Mouse (Mus musculus) E14TG2a.4 (cell line): ENCODE measurements around the gene Ctnnd2.

Source experiments
- H3K27me3 ChIP-seq: 2 replicates; pipeline ENCODE4 v1.6.1; 2014; ENCODE audit warnings: low read length, control low read depth; ENCODE audit not compliant: insufficient read depth
- H3K36me3 ChIP-seq: 2 replicates; pipeline ENCODE4 v1.6.1; 2014; ENCODE audit warnings: low read length, control low read depth; ENCODE audit not compliant: insufficient read depth
- H3K4me1 ChIP-seq: replicated peaks from 2 replicates; pipeline ENCODE4 v1.6.1; 2014; ENCODE audit warnings: low read depth, low read length, control low read depth
- H3K4me3 ChIP-seq: replicated peaks from 2 replicates; pipeline ENCODE4 v1.5.1; 2014; ENCODE audit warnings: mild to moderate bottlenecking, low read length
- H3K9me3 ChIP-seq: 2 replicates; pipeline ENCODE4 v1.6.1; 2014; ENCODE audit warnings: low read length, control low read depth
- CTCF ChIP-seq: conservative IDR thresholded peaks from 2 replicates; pipeline ENCODE4 v1.5.1; 2014; ENCODE audit warnings: low read length
- NANOG ChIP-seq: IDR thresholded peaks from 2 replicates; pipeline ENCODE4 v1.6.1; 2014; ENCODE audit warnings: borderline replicate concordance, low read length, mixed read lengths
- POU5F1 ChIP-seq: IDR thresholded peaks from 2 replicates; pipeline ENCODE4 v1.6.1; 2014; ENCODE audit warnings: low read length, borderline replicate concordance

Ctnnd2 gene

DNA sequence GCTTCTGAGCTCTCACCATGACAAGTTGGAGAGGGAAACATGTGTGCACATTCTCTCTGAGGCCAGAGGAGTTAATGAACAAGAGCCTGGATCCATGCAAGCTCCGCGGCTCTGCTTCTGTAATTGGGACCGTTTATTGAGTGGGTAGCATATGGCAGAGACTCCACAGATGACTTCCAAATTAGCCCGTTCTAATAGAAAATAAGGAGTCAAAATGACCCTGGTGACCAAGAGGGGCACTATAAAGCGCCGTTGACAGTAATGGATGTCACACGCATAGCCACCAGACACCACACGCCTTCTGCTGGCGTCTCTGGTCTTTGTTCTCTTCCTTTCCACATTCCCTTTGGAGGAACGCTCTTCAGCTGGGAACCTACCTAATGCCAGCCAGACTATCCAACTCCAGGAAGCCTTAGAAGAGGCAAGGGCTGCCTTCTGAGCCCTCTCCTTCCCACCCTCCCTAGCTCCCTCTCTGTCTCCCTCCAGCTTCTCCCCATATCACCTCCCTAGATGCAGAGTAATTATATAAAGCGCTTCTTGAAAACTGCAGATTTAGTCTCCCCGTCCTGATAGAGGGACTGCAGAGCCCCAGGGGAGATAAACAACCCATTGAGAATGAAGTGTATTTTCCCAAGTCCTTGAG lies 712.4 kb downstream of the Ctnnd2 start:
- Histone ChIP-seq H3K4me3 (no peak overlapping the region), H3K36me3 (no peaks in the 10 kb centered on the region)

DNA sequence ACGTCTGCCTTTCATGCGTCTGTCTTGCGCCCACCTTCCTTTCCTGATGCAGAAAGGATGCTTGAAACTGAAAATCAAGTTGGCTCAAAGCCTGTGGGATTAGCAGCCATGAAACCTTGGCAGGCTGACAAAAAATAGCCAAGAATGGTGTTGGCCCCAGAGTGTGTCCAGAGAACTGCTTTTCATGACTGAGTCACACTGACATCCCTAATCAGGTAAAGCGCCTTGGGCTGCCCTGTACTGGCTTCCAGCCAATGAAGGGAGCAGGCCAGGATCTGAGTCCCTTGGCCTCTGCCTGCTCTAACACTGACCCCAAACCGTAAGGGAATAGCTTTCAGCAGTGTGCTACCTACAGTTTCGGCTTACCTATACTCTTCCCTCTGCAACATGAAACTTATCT lies 713.0 kb downstream of the Ctnnd2 start:
- Histone ChIP-seq H3K4me3 (no peak overlapping the region), H3K27me3 (no peaks in the 10 kb centered on the region), H3K4me1 (no peaks in the 10 kb centered on the region), H3K9me3 (no peaks in the 10 kb centered on the region), H3K36me3 (no peaks in the 10 kb centered on the region)
- no peak for TF ChIP-seq POU5F1
- no peak for TF ChIP-seq CTCF
- no peak for TF ChIP-seq NANOG

More for the DNA sequence above, 712.4 kb downstream of the Ctnnd2 start:
- H3K4me1 ChIP-seq = no peaks in the 10 kb centered on the region
- no peak for TF ChIP-seq NANOG
- no peak for TF ChIP-seq POU5F1
- TF ChIP-seq CTCF = no peak
- no peaks in the 10 kb centered on the region for H3K9me3 ChIP-seq
- H3K27me3 ChIP-seq = no peaks in the 10 kb centered on the region

GRCm38 (mm10) chr15:30887559-30887958 lies 715.2 kb downstream of the Ctnnd2 start:
- TF ChIP-seq NANOG (no peak), CTCF (no peak), POU5F1 (no peak)
- H3K36me3 ChIP-seq = no peaks in the 10 kb centered on the region
- no peak overlapping the region for H3K4me3 ChIP-seq
- no peaks in the 10 kb centered on the region for H3K9me3 ChIP-seq
- no peaks in the 10 kb centered on the region for H3K4me1 ChIP-seq
- H3K27me3 ChIP-seq = no peaks in the 10 kb centered on the region

DNA sequence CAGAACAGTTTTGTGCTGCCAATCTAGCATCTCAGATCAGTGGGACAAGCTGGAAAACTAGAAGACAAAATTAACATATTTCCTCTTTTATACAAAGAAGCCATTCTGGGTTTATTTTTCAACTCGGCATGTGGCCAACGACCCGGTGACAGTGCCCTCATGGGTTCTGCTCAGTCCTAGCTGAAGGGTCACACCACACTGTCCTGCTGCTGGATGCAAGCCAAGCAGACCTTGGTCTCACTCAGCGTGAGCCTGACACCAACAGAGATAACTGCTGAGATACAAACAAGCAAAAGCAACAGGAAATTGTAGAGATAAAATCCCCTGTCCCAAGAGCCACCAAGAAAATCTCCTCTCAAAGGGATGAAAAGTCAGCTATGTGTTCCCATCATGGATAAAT lies 719.6 kb downstream of the Ctnnd2 start:
- H3K4me1 ChIP-seq = no peaks in the 10 kb centered on the region
- H3K27me3 ChIP-seq = no peaks in the 10 kb centered on the region
- H3K36me3 ChIP-seq = no peaks in the 10 kb centered on the region
- H3K9me3 ChIP-seq = no peaks in the 10 kb centered on the region
- no peak overlapping the region for H3K4me3 ChIP-seq
- TF ChIP-seq NANOG = no peak
- no peak for TF ChIP-seq CTCF
- no peak for TF ChIP-seq POU5F1

DNA sequence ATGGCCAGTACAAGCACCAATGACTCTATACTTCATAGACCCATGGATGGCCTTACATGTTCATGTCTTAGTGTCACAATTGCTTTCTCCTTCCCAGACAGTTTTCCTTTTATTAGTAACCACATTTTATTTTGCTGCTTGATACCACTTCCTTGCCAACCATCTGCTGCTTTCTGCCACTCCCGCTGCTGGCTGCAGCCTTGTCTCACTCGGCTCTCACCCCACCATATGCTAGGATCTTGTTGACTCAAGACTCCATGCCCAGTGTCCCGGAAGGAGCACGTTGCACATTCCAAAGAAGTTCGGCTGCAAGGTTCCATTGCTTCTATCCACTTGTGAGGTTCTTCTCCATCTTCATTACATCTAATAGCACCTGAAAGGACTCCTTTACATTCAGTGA lies 722.7 kb downstream of the Ctnnd2 start:
- Histone ChIP-seq H3K36me3 (no peaks in the 10 kb centered on the region), H3K9me3 (no peaks in the 10 kb centered on the region), H3K4me1 (no peaks in the 10 kb centered on the region), H3K27me3 (no peaks in the 10 kb centered on the region), H3K4me3 (no peak overlapping the region)
- TF ChIP-seq NANOG = no peak
- TF ChIP-seq CTCF = no peak
- TF ChIP-seq POU5F1 = no peak

DNA sequence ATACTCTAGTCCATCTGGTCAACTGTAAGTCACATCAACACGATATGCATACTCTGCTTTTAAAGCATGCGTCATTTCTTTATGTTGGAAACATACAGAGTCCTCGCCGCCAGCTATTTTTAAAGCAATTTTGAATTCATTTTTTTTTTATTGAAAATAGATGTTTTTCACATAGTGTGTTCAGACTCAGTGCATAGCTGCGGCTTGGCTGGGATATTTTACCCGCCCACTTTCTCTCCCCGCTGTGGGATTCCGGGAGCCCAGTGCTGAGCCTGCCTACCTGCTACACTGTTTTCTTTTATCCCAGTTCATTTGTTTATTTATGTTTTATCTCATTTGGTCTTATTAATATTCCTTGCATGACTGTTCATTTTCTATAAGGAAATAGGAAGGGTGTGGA lies 724.9 kb downstream of the Ctnnd2 start:
- Histone ChIP-seq H3K9me3 (no peaks in the 10 kb centered on the region), H3K4me3 (no peak overlapping the region), H3K4me1 (no peaks in the 10 kb centered on the region), H3K27me3 (no peaks in the 10 kb centered on the region), H3K36me3 (no peaks in the 10 kb centered on the region)
- TF ChIP-seq POU5F1 (no peak), NANOG (no peak), CTCF (no peak)

DNA sequence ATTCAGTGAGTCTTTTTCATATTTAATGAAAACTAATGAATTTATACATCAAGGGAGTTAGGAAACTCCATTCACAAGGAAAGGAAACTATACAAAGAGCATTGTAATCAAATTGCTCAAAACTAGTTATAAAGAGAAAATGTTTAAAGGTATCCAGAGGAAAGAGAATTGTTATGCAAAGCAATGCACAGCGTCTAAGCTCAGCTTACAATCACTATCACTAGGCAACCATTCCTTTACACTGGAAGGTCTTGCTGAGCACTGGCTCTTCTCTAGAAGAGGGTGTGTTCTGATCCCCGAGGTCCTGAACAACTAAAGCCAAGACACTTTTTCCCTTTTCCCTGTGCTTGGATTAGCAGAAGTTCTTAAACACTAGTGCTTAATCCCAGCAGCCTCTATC lies 735.6 kb downstream of the Ctnnd2 start:
- no peaks in the 10 kb centered on the region for H3K36me3 ChIP-seq
- no peaks in the 10 kb centered on the region for H3K9me3 ChIP-seq
- no peaks in the 10 kb centered on the region for H3K27me3 ChIP-seq
- peaks cover 12% of the 10 kb centered on the region for H3K4me1 ChIP-seq
- no peak overlapping the region for H3K4me3 ChIP-seq
- TF ChIP-seq NANOG (no peak), POU5F1 (peak; percentile 94)

DNA sequence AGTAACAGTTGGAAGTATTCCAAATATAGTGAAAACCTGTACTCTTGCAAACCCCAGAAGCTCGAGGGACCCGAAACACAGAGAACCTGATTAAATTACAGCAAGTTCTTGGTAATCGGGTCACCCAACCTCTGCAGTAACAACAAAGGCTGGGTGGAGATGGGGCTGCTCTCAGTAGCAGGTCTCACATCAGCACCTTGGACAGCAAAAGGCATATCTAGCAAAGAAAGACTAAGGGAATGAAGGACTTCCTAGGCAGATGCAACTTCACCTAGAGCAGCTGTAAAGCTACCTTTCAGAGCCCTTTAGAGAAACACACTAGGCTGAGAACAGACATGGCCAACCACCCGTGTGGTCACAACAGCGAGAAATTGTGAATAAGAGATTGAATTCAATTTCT lies 741.0 kb downstream of the Ctnnd2 start:
- no peak overlapping the region for H3K4me3 ChIP-seq
- no peaks in the 10 kb centered on the region for H3K36me3 ChIP-seq
- TF ChIP-seq POU5F1 = no peak
- TF ChIP-seq CTCF = no peak
- H3K4me1 ChIP-seq = peaks cover 3% of the 10 kb centered on the region; the same call in 1 of the 2 replicates
- no peaks in the 10 kb centered on the region for H3K27me3 ChIP-seq
- H3K9me3 ChIP-seq = no peaks in the 10 kb centered on the region

DNA sequence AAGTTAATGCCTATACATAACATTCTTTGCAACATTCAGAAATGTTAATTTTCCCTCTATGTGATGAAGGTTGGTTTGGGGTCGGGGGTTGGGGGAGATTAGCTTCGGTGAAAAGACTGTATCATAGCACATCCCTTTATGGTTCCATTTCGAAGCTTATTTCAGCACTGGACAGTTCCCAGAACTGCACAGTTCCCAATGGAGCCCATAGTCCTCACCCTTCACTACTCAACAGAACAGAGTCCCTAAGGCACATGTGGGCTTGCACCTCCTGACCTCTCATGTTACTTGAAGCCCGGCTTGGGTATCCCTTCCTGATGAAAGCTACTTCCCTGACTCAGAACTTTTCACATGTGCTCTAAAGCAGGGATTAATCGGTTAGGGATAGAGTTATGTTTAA lies 753.4 kb downstream of the Ctnnd2 start:
- Histone ChIP-seq H3K36me3 (no peaks in the 10 kb centered on the region), H3K4me1 (no peaks in the 10 kb centered on the region), H3K9me3 (no peaks in the 10 kb centered on the region), H3K27me3 (no peaks in the 10 kb centered on the region), H3K4me3 (no peak overlapping the region)
- TF ChIP-seq POU5F1 (no peak), NANOG (no peak), CTCF (no peak)

GRCm38 (mm10) chr15:30927632-30928031 lies 755.2 kb downstream of the Ctnnd2 start:
- Histone ChIP-seq H3K27me3 (no peaks in the 10 kb centered on the region), H3K9me3 (no peaks in the 10 kb centered on the region)
- TF ChIP-seq POU5F1 (no peak), CTCF (peak; percentile 73)

More at GRCm38 (mm10) chr15:30927632-30928031, 755.2 kb downstream of the Ctnnd2 start:
- Histone ChIP-seq H3K4me1 (no peaks in the 10 kb centered on the region), H3K36me3 (no peaks in the 10 kb centered on the region), H3K4me3 (no peak overlapping the region)
